Mouse (Mus musculus) cortical plate, adult 2 months (tissue): ENCODE data around the gene Atp2c1.

ENCODE experiments used
- CTCF ChIP-seq: fragments of 200-500 bp; IDR thresholded peaks from 2 replicates; pipeline ENCODE4 v1.5.1; 2011; ENCODE audit warnings: mild to moderate bottlenecking, control low read depth, low read length; ENCODE audit not compliant: insufficient read depth; ENCODE audit errors: extremely low read depth
- POLR2A ChIP-seq: fragments of 200-500 bp; IDR thresholded peaks from 2 replicates; pipeline ENCODE4 v1.6.1; 2011; ENCODE audit warnings: mild to moderate bottlenecking, low read length, control low read depth; ENCODE audit not compliant: insufficient read depth; ENCODE audit errors: extremely low read depth

DNA sequence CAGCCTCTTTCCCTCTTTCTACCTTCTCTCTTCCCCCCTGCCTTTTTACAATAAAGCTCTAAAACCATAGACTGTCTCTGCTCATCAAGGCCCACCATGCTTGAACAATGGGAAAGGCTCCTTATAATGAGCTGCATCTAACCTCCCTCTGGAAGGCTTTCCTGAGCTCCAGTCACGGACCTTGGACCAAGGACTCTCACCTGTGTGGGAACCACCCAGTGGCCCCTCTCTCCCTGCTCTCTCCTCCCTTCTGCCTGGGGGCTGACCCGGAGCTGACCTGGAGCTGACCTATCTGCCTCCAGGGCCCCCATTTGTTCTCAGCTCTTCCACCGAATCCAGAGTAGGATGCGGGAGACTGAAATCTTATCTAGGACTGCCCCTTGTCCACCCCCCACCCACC, 24.3 kb upstream of the Atp2c1 start:
- TF ChIP-seq CTCF (no peak), POLR2A (no peak)
